Mouse (Mus musculus): ENCODE data around the gene Pbx4.

DNA sequence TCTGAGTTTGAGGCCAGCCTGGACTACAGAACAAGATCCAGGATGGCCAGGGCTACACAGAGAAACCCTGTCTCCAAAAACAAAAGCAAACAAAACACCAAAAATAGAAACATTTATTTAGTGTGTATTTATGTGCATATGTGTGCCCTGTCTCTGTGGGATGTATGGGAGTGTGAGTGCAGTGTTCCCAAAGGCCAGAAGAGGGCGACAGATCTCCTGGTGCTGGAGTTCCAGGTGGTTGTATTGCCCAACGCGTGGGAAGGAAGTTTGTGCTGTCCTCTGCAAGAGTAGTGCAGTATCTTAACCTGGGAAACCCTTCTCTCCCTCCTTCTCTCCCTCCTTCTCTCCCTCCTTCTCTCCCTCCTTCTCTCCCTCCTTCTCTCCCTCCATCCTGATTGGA lies 17.6 kb downstream of the Pbx4 start:
- TF ChIP-seq MAX (IDR thresholded peaks at IDR 0.05; ENCODE audit: low read depth) (no peak), POLR2A (IDR thresholded peaks at IDR 0.05; ENCODE audit: insufficient read length, low read depth) (no peak), MYOG (IDR thresholded peaks at IDR 0.05; ENCODE audit: control insufficient read depth in 1 of 3, insufficient read depth in 1 of 3, insufficient read length in 2 of 3, low read depth in 2 of 3) (no peak), CEBPB (IDR thresholded peaks at IDR 0.05; ENCODE audit: insufficient read depth, poor library complexity, severe bottlenecking) (no peak), MYOD1 (IDR thresholded peaks at IDR 0.05; ENCODE audit: control insufficient read depth in 1 of 3, insufficient read length in 2 of 3, low read depth in 2 of 3) (no peak), TCF12 (IDR thresholded peaks at IDR 0.05; ENCODE audit: insufficient read depth, poor library complexity, severe bottlenecking) (no peak), POLR2AphosphoS2 (IDR thresholded peaks at IDR 0.05; ENCODE audit: insufficient read length, low read depth) (no peak), USF1 (IDR thresholded peaks at IDR 0.05; ENCODE audit: low read depth) (no peak)

Measured in myocyte (in vitro differentiated cells).